Comparison of ENCODE assay signal across 12 mouse cellular contexts in the genomic region with DNA sequence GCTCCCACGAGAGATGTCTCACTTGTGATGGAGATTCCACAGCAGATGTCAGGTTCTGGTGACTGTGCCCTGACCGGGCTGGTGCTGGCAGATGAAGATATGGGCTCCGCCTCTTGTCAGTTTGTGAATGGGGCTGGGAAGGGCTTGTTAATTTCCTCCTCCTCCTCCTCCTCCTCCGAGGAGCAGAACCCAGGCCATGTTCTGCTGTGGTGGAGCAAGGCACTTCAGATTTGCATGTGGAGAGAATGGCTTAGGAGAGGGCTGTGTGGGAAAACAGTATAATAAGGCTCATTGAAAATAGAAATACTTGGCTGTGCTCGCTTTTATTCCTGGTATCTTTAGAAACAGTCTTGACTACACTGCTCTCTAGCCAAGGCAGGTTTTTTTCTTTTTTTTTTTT.
DNase-seq lines count a peak whose midpoint lies in the region; ATAC-seq lines count a peak whose summit lies in the region.
"Had no signal": no experiment of that assay in that cellular context is flagged by ENCODE, and none has a peak within 500 bp of the region (broad histone marks: within the 10 kb centered on the region; RNA-seq: fewer than 3 reads in every experiment).

No protein-coding gene starts in this region.

- peak; percentile 70 for ATAC-seq in forebrain, embryonic 16.5 days

- H3K36me3 ChIP-seq in forebrain, embryonic 16.5 days (ENCODE audit: control insufficient read depth, insufficient read depth) = no peaks in the 10 kb centered on the region
- H3K36me3 ChIP-seq: heart, embryonic 10.5 days; limb, embryonic 10.5 days; stomach, embryonic 15.5 days had no signal

- DNase-seq in left cerebral cortex, postnatal 25 days (ENCODE audit: low spot score in 2 of 2) = peak; percentile 27 to 56
- DNase-seq in left cerebral cortex, postnatal 4 days = no peak
- DNase-seq in left cerebral cortex, postnatal 36 days (ENCODE audit: low spot score in 2 of 2) = peak; percentile 18 to 22
- peak; percentile 19 for DNase-seq in right cerebral cortex, postnatal 25 days
- DNase-seq in heart, adult 11 months = no peak
- no peak for DNase-seq in urinary bladder, postnatal 4 days (ENCODE audit: low spot score in 2 of 2)
- DNase-seq: kidney, postnatal 10 days; lung, adult 2 months had no signal

- H3K27me3 ChIP-seq in forebrain, embryonic 16.5 days (replicated peaks; ENCODE audit: control insufficient read depth, insufficient read depth, low read length) = no peaks in the 10 kb centered on the region
- H3K27me3 ChIP-seq: stomach, embryonic 15.5 days had no signal

- H3K9ac ChIP-seq in forebrain, embryonic 16.5 days (replicated peaks; ENCODE audit: low read depth, low read length) = no peak overlapping the region; the same call in 1 of the 2 replicates
- H3K9ac ChIP-seq: stomach, embryonic 15.5 days had no signal

- H3K4me1 ChIP-seq in forebrain, embryonic 16.5 days (replicated peaks; ENCODE audit: control insufficient read depth, insufficient read depth, low read length) = peaks cover 23% of the 10 kb centered on the region

- peak overlapping the region; percentile 58 for H3K4me2 ChIP-seq in forebrain, embryonic 16.5 days (ENCODE audit: low read length)

- H3K4me3 ChIP-seq in forebrain, embryonic 16.5 days (replicated peaks; ENCODE audit: low read length) = no peak overlapping the region

- peak overlapping the region; percentile 50 for H3K27ac ChIP-seq in forebrain, embryonic 16.5 days (ENCODE audit: low read length)
- H3K27ac ChIP-seq: heart, embryonic 10.5 days; limb, embryonic 10.5 days; stomach, embryonic 15.5 days had no signal

- no peaks in the 10 kb centered on the region for H3K9me3 ChIP-seq in forebrain, embryonic 16.5 days (ENCODE audit: control insufficient read depth, low read length)
- H3K9me3 ChIP-seq: heart, embryonic 10.5 days; limb, embryonic 10.5 days; stomach, embryonic 15.5 days had no signal

- intact Hi-C loops in left cerebral cortex, postnatal 25 days (cut with DNase I) = loop anchor here (2.0 to 5.0 kb wide), 2 partner anchors 139 to 220 kb away; no protein-coding TSS in a partner anchor
- intact Hi-C loops in left cerebral cortex, postnatal 4 days (cut with DNase I) = no loop called here
- intact Hi-C loops in left cerebral cortex, postnatal 36 days (cut with DNase I) = no loop called here

- 20% methylated on average over 5 of the region's 5 CpGs for WGBS in forebrain, embryonic 16.5 days

Comparison
In these comparisons a context has a peak if more than half of its experiments do, and no peak if none do; other contexts are left out.
1. DNase-seq: peak in left cerebral cortex, postnatal 25 days (2 of 2), left cerebral cortex, postnatal 36 days (2 of 2) and right cerebral cortex, postnatal 25 days (single experiment); none in left cerebral cortex, postnatal 4 days (single experiment), heart, adult 11 months (single experiment) and urinary bladder, postnatal 4 days (0 of 2).